Mouse (Mus musculus) forebrain, embryonic 10.5 days (tissue): Measurements from ENCODE around the gene Ifi27. TPM values are rescaled to one million over a fixed set of nuclear protein-coding genes. Genes with fewer than 3 reads are reported as not detected.
"Not testable (repeated sequence)": the region's sequence is repeated elsewhere in the genome, so short reads cannot be mapped to it uniquely, and the experiment has no call there.

Experiments
- DNase-seq: peaks from one replicate; pipeline ENCODE4 v3.0.0-alpha.2; 2017; ENCODE audit warnings: low spot score; ENCODE audit errors: extremely low spot score
- H3K27ac ChIP-seq: fragments of 300-500 bp; sonication (generic); 2 replicates; pipeline ENCODE4 v1.5.1; 2016; ENCODE audit warnings: mild to moderate bottlenecking
- H3K27me3 ChIP-seq: fragments of 300-500 bp; sonication (generic); 2 replicates; pipeline ENCODE4 v1.6.1; 2016; ENCODE audit warnings: mild to moderate bottlenecking; ENCODE audit not compliant: poor library complexity, severe bottlenecking
- H3K36me3 ChIP-seq: fragments of 300-500 bp; sonication (generic); replicated peaks from 2 replicates; pipeline ENCODE4 v1.6.1; 2016; ENCODE audit warnings: mild to moderate bottlenecking, moderate library complexity
- H3K4me1 ChIP-seq: fragments of 300-500 bp; sonication (generic); 2 replicates; pipeline ENCODE4 v1.6.1; 2016
- H3K4me3 ChIP-seq: fragments of 300-500 bp; sonication (generic); 2 replicates; pipeline ENCODE4 v1.5.1; 2016; ENCODE audit warnings: mild to moderate bottlenecking, moderate library complexity
- H3K9me3 ChIP-seq: fragments of 300-500 bp; sonication (generic); 2 replicates; pipeline ENCODE4 v1.6.1; 2016; ENCODE audit warnings: mild to moderate bottlenecking, moderate library complexity
- WGBS: fragments of 180-500 bp; shearing (Covaris S2); methylation state at CpG from one replicate; pipeline ENCODE4 v1.1.7; 2016; 5-methylcytosine and 5-hydroxymethylcytosine counted together
- polyA plus RNA-seq: library from polyadenylated mRNA; unstranded; fragments of >200 nt; fragmentation: Nextera tagmentation; extraction: Ambion mirVana; gene quantifications from 2 replicates; pipeline ENCODE4 v1.2.1, GENCODE M21; 2016

The Ifi27 gene
- polyA plus RNA-seq, 1 experiment from 2014 or later = 0.32 TPM

DNA sequence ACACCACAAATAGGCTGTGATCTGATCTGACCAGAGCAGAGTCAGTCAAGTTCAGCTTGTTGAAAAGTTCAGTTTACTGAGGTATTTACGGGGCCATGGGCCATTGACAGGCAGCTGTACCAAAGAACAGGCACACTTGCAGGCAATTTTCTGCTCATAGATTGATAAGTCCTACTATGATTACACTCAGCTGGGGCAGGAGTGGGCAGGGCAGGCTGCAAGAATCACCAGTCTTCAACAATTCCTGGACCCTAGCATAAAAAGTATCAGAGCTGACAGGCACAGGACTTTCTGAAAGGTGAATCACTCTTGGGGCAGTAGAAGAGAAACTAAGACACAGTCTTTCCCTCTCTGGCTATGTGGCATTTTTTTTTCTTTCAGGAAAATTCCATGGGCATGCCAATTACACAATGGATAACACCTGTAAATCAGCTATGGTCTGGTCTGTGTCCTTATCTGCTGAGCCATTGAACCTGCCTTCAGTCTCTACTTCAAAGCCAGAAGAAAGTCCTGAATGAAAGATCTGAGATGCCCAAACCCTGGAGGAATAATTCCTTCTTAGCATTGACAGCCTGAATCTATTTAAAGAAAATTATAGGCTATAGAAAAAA lies 42.9 kb downstream of the Ifi27 start:
- no peak for DNase-seq
- 89% methylated on average over 1 of the region's 1 CpGs for WGBS

DNA sequence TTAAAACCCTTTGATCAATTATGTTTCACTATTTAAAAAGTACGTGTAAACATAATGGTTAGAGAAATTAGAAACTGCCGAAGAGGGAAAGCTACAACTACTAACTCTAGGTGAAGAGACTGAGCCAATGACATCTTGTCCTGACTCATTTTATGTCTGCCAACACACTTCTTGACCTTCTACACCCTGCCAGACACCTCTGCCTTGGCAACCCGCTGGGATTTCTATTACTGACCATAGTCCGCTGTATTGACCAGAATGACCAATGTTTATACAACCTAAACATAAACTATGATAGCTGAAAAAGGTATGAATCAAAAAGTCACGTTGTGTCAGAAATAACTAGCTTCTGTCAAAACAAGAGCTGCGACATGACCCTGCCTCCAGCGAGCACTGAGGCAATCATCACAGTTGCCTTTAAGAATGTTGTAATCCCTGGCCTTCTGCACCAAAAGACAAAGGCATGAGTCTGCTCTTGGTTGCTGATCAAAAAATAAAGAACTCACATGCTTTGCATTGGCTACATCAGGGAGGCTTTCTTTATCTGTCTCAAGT lies 43.5 kb downstream of the Ifi27 start:
- WGBS = 76% methylated on average over 7 of the region's 7 CpGs
- no peaks in the 10 kb centered on the region for H3K36me3 ChIP-seq
- DNase-seq = no peak
- H3K27me3 ChIP-seq = no peaks in the 10 kb centered on the region
- H3K4me1 ChIP-seq = no peaks in the 10 kb centered on the region
- no peaks in the 10 kb centered on the region for H3K9me3 ChIP-seq
- no peak overlapping the region for H3K27ac ChIP-seq
- no peak overlapping the region for H3K4me3 ChIP-seq

More for the DNA sequence above, 42.9 kb downstream of the Ifi27 start:
- Histone ChIP-seq H3K27me3 (no peaks in the 10 kb centered on the region), H3K4me3 (no peak overlapping the region), H3K4me1 (no peaks in the 10 kb centered on the region), H3K9me3 (no peaks in the 10 kb centered on the region), H3K27ac (no peak overlapping the region), H3K36me3 (no peaks in the 10 kb centered on the region)

DNA sequence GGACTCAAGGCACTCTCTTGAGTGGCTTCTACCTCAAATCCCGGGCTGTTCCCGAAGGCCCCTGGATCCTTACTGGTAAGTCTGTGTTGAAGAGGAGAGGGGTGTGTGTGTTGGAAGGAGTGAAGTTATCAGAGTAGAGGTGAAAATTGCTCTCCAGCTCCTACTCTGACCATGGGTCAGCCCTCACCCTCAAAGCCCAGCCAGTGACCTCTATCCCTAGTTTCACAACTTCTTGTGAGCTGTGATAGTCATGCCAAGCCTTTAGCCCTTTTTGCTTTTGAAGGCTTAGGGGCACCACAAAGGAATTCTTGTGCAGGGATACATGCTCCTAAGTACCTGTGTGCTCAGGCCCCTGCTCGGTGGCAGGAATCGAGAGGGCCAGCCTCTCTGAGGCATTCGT lies 47.7 kb downstream of the Ifi27 start:
- no peaks in the 10 kb centered on the region for H3K4me1 ChIP-seq
- no peak overlapping the region for H3K4me3 ChIP-seq
- no peak overlapping the region for H3K27ac ChIP-seq
- DNase-seq = no peak
- no peaks in the 10 kb centered on the region for H3K9me3 ChIP-seq
- no peaks in the 10 kb centered on the region for H3K27me3 ChIP-seq
- no peaks in the 10 kb centered on the region for H3K36me3 ChIP-seq
- WGBS = 84% methylated on average over 5 of the region's 5 CpGs

DNA sequence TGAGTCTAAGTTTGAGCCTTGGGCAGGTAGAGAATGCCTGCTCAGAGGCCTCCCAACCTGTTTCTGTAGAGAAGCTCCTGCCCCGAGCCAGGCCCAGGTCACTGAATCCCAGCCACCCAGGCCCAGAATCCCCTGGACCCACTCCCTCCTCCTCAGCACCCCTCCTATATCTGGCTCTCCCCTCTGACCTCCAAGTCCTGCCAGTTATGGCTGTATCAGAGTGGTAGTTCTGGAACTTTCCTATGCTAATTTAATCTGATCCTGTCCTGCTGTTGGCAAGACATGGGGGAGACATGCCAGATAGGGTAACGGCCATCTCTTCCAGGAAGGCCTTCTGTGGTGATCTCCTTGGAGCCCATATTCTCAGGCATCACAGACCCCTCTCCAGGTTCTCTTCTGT lies 48.8 kb downstream of the Ifi27 start:
- H3K36me3 ChIP-seq = no peaks in the 10 kb centered on the region
- no peak overlapping the region for H3K27ac ChIP-seq
- H3K4me3 ChIP-seq = no peak overlapping the region
- no peaks in the 10 kb centered on the region for H3K9me3 ChIP-seq
- 88% methylated on average over 2 of the region's 2 CpGs for WGBS
- no peaks in the 10 kb centered on the region for H3K4me1 ChIP-seq
- H3K27me3 ChIP-seq = no peaks in the 10 kb centered on the region
- DNase-seq = no peak

DNA sequence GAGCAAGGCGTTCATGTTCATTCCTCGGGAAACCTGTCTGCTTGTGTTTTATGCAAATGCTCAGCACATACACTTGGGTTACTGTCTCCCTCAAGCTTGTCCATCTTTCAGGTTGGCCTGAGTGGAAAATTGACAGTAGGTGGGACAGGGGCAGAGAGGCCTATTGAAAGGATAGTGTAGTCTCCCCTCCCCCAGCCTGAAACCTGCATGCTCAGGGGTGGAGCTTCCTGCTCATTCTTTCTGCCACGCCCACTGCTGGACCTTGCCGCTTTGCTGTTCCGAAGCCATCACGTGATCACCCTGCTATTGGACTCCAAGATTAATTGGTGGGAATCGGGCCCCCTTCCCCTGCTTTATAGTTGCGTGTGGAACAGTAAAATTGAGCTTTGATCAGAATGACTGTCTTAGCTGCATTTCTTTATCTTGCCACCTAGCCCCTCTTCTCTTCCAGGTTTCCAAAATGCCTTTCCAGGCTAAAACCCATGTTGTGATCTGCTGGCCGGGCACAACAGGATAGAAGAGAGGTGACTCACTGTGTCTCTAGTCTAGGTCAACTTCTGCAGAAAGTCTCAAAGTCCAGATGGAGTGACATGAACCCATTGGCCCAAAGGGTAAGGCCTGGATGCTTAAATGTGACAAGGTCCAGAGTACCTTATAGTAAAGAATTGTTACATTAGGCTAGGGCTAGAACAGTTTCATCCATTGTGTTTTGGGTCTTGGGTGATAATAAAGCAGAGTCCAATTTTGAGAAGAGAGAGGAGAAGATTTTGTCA lies 50.4 kb downstream of the Ifi27 start:
- H3K27me3 ChIP-seq, H3K36me3 ChIP-seq, H3K4me1 ChIP-seq, H3K27ac ChIP-seq, DNase-seq, H3K9me3 ChIP-seq, H3K4me3 ChIP-seq: not testable (repeated sequence)
- 69% methylated on average over 9 of the region's 9 CpGs for WGBS

DNA sequence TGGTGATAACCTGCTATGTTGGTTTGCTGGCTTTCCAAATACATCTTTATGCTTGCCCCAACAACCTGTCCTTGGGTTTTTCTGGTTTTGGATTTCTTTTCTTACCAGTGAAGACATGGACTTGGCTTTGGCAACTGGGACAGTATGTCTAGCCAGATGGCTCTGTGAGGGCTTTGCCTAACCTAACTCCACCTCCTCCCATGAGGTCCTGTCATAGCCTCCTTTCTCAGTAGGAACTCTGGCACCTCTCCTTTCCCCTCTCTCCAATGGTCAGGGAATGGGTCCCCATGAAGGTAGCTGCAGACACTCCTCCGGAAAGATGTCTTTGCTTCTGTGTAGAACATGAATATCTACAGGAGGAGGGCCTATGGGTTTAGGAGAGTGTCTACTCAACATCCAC lies 52.7 kb downstream of the Ifi27 start:
- 84% methylated on average over 1 of the region's 1 CpGs for WGBS

DNA sequence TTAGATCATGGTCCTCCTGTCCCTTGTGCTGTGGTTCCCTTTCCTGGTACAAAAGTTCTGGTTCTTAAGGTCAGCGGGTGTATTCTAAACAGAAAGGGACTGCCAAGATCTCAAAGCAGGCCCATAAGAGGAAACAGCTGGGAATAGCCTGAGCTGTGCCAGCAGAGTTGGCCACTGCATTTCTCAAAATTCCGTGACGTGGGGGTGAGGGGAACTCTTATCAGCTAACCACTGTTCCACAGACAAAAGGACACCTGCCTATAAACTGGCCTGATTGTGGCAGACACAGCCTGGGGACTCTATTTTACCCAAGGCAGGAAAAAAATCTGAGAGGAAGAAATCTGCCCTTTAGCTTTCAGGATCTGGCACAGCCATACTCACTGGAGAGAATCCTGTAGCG lies 53.3 kb downstream of the Ifi27 start:
- Histone ChIP-seq H3K9me3 (no peaks in the 10 kb centered on the region), H3K27me3 (no peaks in the 10 kb centered on the region), H3K36me3 (no peaks in the 10 kb centered on the region), H3K27ac (no peak overlapping the region), H3K4me1 (no peaks in the 10 kb centered on the region), H3K4me3 (no peak overlapping the region)
- no peak for DNase-seq
- WGBS = 74% methylated on average over 4 of the region's 4 CpGs

More for the DNA sequence above, 52.7 kb downstream of the Ifi27 start:
- H3K27ac ChIP-seq = no peak overlapping the region
- H3K9me3 ChIP-seq = no peaks in the 10 kb centered on the region
- no peaks in the 10 kb centered on the region for H3K27me3 ChIP-seq
- no peaks in the 10 kb centered on the region for H3K36me3 ChIP-seq
- no peak for DNase-seq
- no peak overlapping the region for H3K4me3 ChIP-seq
- H3K4me1 ChIP-seq = no peaks in the 10 kb centered on the region

DNA sequence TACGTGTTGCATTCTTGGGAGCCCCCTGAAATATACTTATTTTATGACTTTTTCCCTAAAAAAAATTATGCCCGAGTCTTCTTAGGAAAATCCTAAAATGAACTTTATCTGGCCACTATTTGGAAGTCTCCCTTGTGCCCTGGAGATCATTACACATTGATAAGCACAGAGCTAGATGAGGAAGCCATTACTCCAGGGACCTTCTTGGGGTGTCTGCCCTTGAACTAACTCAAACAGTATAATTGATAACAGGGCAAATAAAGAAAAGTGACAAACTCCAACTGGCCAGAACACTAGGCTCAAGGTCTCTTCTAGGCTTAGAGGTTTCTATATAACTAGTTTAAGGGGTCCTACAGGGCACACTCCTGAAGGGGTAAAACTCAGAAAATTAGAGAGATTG lies 53.7 kb downstream of the Ifi27 start:
- Histone ChIP-seq H3K27ac (no peak overlapping the region), H3K27me3 (no peaks in the 10 kb centered on the region), H3K9me3 (no peaks in the 10 kb centered on the region), H3K4me1 (no peaks in the 10 kb centered on the region), H3K4me3 (no peak overlapping the region), H3K36me3 (no peaks in the 10 kb centered on the region)
- DNase-seq = no peak
- 76% methylated on average over 2 of the region's 2 CpGs for WGBS

Other genes with a start within 250 kb of the Ifi27 start
- not detected in 2 replicates for gene Prima1, start 192.1 kb upstream of the Ifi27 start, polyA plus RNA-seq
- gene Fam181a, start 123.2 kb upstream of the Ifi27 start, polyA plus RNA-seq = 24.0 and 27.7 TPM in 2 replicates
- gene Asb2, start 78.2 kb upstream of the Ifi27 start, polyA plus RNA-seq = 0.43 and 0.57 TPM in 2 replicates
- gene Otub2, start 45.5 kb upstream of the Ifi27 start, polyA plus RNA-seq = 9.9 and 11.3 TPM in 2 replicates
- gene 9330161L09Rik, start 26.4 kb upstream of the Ifi27 start, polyA plus RNA-seq = 0.42 and 0.81 TPM in 2 replicates
- gene Ddx24, start 8.4 kb upstream of the Ifi27 start, polyA plus RNA-seq = 104 and 106 TPM in 2 replicates
- 0.71 and 0.90 TPM in 2 replicates for gene Ifi27l2a, start 9.5 kb downstream of the Ifi27 start, polyA plus RNA-seq
- not detected in 2 replicates for gene Ifi27l2b, start 23.0 kb downstream of the Ifi27 start, polyA plus RNA-seq
- 2.8 and 3.3 TPM in 2 replicates for gene Ppp4r4, start 98.1 kb downstream of the Ifi27 start, polyA plus RNA-seq
- gene Serpina10, start 197.2 kb downstream of the Ifi27 start, polyA plus RNA-seq = not detected in 2 replicates
- not detected in 2 replicates for gene Serpina6, start 223.0 kb downstream of the Ifi27 start, polyA plus RNA-seq
- gene Serpina16, start 241.9 kb downstream of the Ifi27 start, polyA plus RNA-seq = not detected in 2 replicates